Mouse (Mus musculus): ENCODE data around the gene Tnk1.

DNA sequence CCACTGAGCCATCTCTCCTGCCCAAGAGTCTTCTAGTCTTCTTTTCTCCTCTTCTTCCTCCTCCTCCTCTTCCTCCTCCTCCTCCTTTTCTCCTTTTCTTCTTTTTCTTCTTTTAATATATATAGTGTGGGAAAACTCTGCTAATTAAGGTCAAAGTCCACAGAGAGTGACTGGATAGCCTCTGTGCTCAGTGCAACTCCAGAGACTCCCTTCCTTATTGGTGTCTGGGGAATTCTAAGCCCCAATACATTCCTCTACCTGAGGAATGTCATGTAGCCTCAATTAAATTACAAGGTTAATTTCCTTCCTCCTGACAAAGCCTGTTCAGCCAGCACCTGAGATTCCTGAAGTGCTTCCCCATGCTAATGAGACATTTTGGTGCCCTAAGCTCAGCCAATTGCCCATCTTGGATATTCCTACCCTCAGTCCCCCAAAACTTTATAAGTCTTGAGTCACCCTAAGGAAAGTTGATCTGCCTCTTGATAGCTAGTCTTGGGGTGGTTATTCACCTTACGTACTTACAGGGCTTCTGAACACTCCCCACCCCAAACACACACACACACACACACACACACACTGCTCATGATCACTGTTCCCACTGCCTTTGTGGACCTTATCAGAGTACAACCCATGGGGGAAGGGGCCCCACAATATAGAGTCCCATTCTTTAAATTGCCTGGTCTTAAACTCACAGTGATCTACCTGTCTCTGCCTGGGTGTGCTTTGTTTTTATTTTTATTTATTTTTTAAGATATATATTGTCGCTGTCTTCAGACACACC, 11.9 kb upstream of the Tnk1 start:
- TF ChIP-seq GATA1 (IDR thresholded peaks at IDR 0.05; ENCODE audit: low read length), result no peak
- no peak for TF ChIP-seq TAL1 (IDR thresholded peaks at IDR 0.05; ENCODE audit: low read length)

Measured in erythroblast, embryonic 14.5 days (primary cell).